Mouse (Mus musculus): ENCODE measurements around the gene BC055324.
"Not testable (repeated sequence)": the region's sequence is repeated elsewhere in the genome, so short reads cannot be mapped to it uniquely, and the experiment has no call there.

The BC055324 gene

DNA sequence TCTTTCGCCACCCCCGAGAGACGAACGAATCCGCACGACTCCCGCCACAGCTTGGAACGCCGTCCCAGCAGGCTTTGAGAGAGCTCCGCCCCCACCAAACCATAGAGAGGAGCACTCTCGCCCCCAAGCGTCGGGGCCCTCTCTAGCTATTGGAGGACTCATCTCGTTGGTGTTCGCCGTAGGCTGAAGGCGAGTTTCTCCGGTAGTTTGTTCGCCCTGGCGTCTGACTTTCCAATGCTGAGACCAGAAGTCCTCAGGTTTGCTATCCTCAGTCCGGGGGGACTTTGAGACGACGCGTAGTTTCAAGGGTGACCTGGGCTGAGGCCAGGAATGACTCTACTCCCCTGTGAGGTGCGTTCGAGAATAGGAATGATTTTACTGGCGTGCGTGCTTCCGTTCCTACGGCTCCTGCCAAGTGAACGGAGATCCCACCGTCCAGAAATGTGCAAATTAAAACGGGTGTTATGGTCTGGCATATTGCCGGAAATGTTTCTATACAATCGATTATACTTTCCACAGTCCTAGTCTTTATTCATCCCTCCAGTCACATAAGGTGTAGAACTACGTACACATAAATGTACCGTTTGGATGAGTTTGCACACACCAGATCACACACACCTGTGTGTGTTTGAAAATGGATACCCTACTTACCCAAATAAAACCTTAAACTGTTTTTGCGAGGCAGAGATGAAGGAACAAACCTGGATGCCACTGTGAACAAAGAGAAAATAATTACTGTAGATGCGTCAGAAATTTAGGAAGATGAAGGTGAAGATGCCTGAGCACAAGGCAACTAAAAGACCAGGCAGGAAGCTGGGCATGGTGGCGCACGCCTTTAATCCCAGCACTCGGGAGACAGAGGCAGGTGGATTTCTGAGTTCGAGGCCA, at the start of gene BC055324, which contains the start of gene Mettl18:
TSS of gene BC055324 (minus strand) at position 76 of the 888 bp plus-strand sequence.
TSS of gene Mettl18 (plus strand) at position 169 of the 888 bp plus-strand sequence.
- DNase-seq (ENCODE audit: low spot score), result peak; percentile 50

DNA sequence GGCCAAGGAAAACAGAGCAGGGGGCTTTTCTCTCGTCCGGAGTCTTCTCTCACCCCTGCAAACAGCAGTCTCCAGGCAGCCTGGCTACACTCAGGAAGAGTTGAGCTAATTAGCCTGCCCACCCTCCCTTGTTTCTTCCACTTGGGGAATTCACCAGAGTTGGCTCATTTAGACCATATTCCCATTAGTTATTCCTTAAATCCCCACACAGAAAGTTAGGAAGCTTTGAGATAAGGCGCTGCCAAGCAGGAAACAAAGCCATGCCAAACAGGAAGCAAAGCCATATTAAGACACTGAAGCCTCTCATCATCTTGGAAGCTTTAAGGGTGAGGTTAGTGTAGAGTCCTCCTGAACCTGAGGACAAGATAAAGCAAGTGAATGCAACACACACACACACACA, 49.0 kb upstream of the BC055324 start:
- DNase-seq (ENCODE audit: low spot score), result no peak

DNA sequence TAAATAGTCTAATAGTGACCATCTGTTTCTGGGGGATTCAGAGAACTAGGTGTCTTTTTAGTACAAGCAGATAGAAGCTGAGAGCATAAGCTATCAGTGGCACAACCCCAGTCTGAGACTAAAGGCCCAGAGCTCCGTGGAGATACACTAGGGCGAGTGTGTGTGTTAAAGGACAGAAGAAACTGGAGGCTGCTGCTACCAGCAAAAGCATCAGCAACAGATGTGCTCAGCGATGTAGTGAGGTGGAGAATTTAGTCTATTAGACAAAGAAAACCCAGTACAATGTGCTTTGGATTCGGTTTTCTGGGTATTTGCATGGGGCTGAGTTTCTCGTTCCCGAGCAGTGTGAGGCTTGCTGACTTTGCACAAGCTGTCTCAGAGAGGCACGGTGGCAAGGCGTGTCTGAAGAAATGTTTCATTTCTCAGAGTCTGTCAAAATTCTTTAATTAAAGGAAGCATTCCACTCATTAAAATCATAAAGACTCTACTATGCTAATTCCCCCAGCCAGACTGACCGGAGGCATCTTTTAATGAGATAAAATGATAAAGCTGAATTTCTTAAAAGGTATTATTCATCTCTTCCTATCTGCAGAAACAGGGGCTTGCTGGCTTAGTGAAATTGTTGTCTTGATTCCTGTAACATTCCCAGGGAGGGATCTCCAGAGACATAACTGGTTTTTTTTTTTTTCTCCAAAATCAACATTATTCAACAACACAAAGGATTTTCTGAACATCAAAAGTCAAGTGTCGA, 46.0 kb upstream of the BC055324 start:
- DNase-seq (ENCODE audit: low spot score), result no peak

DNA sequence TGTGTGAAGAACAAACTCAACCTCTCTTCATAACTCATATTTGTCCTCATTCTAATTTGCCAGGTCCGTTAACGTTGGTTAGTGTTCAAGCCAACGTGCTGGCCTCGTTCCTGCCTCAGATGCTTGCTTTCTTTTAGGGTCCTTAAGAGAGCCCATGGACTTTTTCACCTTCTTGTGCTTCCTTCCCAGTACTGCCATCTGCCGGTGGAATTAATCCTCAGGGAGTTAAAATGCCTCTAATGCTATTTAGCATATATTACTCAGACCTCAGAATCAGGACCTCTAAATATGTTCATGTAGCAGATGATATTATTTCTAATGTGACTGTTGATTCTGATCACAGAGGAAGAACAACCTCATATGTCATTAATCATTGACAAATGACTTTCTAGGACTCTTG, 32.8 kb upstream of the BC055324 start:
- no peak for DNase-seq (ENCODE audit: low spot score)

DNA sequence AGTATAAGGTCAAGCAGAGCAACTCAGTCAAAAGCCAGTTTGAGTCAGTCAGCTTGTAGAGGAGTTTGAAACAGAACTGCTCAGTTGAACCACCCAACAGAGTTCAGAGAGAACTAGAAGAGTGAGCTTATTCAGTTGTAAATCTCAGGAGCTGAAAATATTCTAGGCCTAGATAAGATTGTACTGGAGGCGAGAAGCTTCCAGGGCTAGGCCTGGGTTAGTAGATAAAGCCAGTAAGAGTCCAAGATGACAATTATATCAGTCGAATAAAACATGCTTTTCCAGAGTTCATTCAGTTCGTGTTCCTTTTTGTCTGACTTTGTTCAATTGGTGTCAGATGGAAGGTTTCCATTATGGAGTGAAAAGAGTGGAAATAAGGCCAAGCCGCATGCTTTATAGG, 31.1 kb upstream of the BC055324 start:
- DNase-seq (ENCODE audit: low spot score), result no peak

GRCm38 (mm10) chr1:164022106-164022505, 27.5 kb upstream of the BC055324 start:
- not testable (repeated sequence) for DNase-seq (ENCODE audit: low spot score)

DNA sequence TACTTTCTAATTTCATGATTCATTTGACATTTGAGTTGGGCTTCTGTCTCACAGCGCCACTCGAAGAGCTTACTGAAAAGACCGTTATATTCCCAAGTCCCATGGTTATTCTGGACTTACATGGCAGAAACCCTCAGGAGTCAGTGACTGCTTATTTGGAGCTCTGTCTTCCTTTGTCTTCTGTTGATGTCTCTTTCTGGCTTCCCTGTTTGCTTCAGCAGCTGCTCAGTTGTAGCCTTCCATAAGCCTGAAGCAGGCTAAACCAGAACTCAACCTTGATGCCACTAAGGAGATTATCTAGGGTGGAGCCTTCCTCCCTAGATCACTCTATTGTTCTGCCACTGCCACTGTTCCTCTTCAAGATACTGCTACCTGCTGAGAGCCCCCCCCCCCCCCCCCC, 26.1 kb upstream of the BC055324 start:
- not testable (repeated sequence) for DNase-seq (ENCODE audit: low spot score)

DNA sequence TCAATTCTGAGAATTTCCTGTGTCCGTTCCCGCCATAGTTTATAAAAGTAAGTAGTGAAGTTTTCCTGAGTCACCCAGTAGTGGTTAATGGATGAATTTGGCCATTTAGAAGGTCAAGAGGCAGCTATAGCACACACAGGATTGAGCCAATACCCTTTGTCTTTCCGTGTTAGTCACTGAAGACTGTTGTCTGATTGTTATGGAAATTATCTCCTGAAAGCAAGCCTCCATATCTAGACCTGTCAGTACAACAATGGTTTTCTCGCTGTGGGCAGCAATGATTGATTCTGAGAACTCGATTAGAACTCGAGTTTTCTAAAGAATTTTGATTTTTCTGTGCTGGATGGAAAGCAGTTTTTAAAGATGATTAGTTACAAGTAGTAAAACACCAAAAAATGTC, 25.2 kb upstream of the BC055324 start:
- no peak for DNase-seq (ENCODE audit: low spot score)

- no peak for DNase-seq (ENCODE audit: low spot score)
These were observed 23.8 kb upstream of the BC055324 start for GRCm38 (mm10) chr1:164018221-164018896.

DNA sequence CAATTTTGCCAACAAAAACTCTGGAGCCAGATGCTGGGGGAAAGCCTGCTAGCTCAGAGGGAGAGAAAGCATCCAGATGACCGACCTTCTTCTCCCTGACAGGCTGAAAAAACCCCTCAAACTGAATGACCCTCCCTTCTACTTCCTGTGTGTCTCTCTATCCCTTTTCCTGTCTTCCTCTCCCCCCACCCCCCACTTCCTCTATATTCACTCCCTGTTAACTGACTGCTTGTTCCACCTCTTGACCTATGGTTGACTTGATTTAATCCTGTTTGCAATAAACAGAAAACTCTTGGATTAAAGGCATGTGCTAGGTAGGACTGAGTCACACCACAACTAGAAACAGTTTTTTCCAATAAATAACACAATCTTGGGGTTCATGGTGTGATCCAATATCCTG, 20.0 kb upstream of the BC055324 start:
- DNase-seq (ENCODE audit: low spot score), result no peak

- DNase-seq (ENCODE audit: low spot score), result no peak
These were observed 14.6 kb upstream of the BC055324 start for GRCm38 (mm10) chr1:164009235-164009634.

DNA sequence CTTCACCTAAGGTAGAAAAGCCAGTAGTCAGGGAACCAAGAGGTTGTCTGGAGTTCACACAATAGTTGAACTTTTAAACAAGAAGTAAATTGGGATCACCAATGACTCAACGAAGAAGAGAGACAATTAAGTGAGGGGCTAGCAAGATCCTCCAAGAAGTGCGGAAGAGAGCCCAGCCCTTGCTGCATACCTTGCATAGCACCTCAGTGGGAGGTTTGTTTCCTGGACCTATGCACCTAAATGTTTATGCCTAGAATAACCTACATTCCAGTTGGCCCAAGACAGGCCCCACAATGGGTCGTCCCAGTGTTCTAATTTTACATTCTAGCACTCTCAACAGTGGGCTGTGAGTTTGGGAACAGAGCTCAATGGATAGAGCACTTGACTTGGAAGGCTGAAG, 9.7 kb upstream of the BC055324 start:
- no peak for DNase-seq (ENCODE audit: low spot score)

- DNase-seq (ENCODE audit: low spot score), result no peak
These were observed 7.3 kb upstream of the BC055324 start for GRCm38 (mm10) chr1:164001831-164002452.

GRCm38 (mm10) chr1:163995609-163995913, 965 bp upstream of the BC055324 start:
- no peak for DNase-seq (ENCODE audit: low spot score)

DNA sequence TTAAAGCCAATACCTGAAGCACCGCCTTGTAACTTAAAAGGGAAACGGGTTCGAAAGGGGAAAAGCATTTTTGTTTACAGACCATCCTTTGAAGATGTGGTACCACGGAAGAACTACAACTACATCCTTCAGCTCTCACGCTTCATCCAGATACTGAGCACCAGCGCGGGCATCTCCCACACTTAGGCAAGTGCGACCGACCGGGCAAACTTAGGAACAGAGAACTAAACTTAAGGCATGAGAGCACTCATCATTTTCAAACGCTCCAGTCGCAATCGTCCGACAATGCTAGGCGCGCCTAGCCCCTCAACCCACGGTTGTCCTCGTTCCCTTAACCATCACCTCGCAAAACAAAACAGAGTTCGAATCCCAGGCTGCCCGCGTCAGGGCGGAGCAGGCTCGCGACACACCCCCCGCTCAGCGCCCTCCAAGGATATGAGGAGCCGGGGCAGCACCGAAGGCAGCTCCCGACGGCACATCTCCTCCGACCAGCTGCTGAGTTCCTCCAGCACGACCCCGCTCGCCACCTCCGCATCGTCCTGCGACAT, 349 bp downstream of the BC055324 start:
- DNase-seq (ENCODE audit: low spot score), result no peak

DNA sequence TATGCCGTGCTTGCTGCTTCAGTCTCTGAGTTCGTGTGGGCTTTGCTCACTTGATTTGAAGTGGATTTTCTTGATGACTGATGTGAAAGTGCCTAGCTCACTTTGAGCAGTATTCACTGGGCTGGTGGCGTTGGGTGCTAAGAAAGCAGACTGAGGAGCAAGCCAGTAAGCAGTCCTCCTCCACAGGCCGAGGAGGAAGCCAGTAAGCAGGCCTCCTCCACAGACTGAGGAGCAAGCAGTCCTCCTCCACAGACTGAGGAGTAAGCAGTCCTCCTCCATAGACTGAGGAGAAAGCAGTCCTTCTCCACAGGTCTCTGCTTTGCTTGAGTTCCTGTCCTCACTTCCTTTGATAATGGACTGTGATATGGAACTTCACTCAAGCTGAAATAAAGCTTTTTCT, 2.2 kb downstream of the BC055324 start:
- DNase-seq (ENCODE audit: low spot score), result no peak

DNA sequence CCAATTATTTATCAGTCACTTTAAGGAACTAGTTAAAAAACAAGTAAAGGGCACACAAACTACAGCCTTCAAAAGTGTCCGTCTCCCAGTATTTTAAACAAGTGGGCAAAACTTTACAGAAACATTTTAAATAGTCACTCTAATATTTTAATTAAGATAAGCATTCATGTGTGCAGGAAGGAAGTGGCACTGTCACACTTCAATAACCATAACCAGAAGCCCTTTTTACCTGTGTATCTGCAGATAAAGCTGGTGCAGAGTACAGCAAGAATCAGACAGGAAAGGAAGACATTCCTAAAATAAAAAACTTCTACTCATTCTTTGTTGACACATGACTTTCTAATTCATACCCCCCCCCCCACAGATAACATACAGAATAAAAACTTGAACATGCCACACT, 18.1 kb downstream of the BC055324 start:
- no peak for DNase-seq (ENCODE audit: low spot score)

DNA sequence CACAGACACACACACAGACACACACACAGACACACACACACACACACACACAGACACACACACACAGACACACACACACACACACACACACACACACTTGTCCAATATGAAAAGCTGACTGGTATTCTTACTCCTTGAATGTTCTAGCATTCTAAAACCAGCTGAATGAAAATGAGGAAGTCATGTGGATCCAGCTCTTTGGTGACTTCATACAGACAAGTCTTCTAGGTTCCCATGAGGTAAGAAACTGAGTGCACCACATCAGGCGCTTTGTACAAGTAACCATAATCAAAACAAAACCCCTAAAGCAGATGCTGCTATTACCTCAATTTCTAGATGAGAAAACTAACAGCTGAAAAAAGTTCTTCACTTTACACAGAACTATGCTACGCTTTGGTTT, 19.5 kb downstream of the BC055324 start:
- no peak for DNase-seq (ENCODE audit: low spot score)

DNA sequence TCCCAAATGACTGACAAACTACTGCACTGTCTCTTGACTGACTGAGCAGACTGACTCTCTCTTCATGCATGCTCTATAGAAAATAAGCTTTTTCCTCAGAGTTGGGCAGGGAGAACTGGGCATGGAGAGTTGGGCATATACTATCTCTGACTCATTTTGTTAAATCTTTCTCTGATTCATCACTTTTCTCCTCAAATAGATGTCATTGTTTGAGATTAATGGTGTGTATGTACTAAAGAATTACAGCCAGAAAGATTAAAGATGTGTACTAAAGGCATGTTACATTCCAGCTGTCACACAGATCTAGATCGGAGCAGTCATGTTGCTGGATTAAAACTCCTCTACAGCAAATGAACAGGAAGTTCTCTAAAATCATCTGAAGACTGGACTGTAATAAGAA, 20.1 kb downstream of the BC055324 start:
- no peak for DNase-seq (ENCODE audit: low spot score)

DNA sequence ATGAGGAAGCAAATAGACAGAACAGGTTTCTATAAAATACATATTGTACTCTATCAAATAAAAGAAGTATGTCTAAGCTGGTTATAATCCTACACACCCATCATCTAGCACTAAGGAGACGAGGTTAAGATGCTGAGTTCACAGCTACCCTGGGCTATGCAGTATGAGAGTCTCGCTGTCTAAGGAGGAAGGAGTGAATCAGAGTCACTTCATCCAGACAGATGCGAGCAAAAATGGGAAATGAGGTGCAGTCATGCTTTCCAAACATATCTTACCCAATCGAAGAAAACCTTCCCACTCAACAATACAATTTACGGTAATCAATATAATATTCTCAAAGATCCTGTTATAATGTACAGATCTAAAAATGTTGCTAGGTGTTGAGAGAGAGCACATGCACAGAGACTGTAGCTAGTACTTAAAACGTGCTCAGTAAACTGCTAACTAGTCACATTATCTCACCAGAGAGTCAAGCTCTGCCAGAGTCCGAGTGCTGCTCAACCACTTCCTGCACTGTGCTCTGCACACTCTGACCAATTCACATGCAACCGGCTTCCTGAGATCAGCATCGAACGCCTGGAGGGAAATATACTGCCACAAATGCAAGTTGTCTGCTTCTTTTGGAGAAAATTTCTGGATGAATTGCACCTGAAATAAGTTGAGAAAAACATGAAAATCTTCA, 30.4 kb downstream of the BC055324 start:
- DNase-seq (ENCODE audit: low spot score), result no peak

DNA sequence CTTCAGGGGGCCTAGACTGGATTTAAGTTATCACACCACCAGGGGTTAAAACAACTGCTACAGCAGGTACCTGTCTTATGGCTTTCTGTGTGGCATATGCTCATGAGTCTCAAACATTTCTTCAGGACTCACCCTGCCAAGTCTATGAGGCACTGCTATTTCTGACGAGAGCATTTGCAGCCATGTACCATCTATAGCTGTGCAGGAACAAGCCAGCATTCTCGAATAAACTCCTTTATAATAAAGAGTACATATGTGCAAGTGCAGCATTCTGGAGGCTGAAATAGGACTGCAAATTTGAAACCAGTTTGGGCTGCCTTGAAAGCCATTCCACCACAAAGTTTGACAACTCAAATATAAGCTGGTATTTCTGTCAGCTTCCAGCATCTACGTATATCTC, 36.6 kb downstream of the BC055324 start:
- DNase-seq (ENCODE audit: low spot score), result no peak

Measured in urinary bladder, postnatal 10 days (tissue).